Mouse (Mus musculus): ENCODE measurements around the gene Usp32. TPM values are rescaled to one million over a fixed set of nuclear protein-coding genes. Genes with fewer than 3 reads are reported as not detected.
"Not testable (repeated sequence)": the region's sequence is repeated elsewhere in the genome, so short reads cannot be mapped to it uniquely, and the experiment has no call there.

Usp32 gene
- polyA plus RNA-seq, 1 experiment from 2014 or later: 4.5 TPM

DNA sequence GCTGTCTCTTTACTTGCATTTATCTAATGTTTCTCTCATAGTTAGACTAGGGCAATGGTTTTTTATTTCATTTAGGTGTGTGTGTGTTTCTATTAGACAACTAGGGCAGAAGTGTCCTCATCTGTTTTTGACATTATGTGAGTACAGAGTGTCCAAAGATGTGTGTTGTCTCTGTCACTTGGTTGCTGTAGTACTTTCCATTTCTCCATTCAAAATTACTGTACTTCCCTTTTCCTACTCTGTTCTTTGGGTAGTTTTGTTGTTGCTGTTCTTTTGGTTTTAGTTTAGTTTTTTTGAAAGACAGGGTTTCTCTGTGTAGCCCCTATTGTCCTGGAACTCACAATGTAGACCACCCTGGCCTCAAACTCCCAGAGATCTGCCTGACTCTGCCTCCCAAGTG lies 24.4 kb upstream of the Usp32 start:
- Histone ChIP-seq H3K9ac (replicated peaks; ENCODE audit: low read depth) (no peak overlapping the region), H3K4me1 (ENCODE audit: insufficient read depth, low read depth, low read length) (no peaks in the 10 kb centered on the region), H3K9me3 (ENCODE audit: low read length) (no peaks in the 10 kb centered on the region), H3K4me2 (replicated peaks; ENCODE audit: low read depth, low read length) (no peak overlapping the region), H3K27me3 (replicated peaks; ENCODE audit: insufficient read depth, low read length) (no peaks in the 10 kb centered on the region), H3K36me3 (ENCODE audit: insufficient read depth, low read length) (no peaks in the 10 kb centered on the region), H3K4me3 (ENCODE audit: low read depth, low read length) (no peak overlapping the region), H3K27ac (ENCODE audit: low read length) (no peak overlapping the region)
- no peak for DNase-seq (ENCODE audit: low spot score)
- ATAC-seq: no peak
- TF ChIP-seq EP300 (IDR thresholded peaks at IDR 0.05): no peak
- no peak for TF ChIP-seq CTCF (IDR thresholded peaks at IDR 0.05)

DNA sequence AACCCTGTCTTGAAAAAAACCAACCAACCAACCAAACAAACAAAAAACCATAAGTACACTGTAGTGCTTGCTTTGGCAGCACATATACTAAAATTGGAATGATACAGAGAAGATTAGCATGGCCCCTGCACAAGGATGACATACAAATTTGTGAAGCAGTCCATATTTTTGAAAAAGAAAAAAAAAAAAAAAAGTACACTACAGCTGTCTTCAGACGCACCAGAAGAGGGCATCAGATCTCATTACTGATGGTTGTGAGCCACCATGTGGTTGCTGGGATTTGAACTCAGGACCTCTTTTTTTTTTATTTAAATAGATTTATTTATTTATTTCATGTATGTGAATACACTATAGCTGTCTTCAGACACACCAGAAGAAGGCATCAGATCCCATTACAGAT lies 23.1 kb upstream of the Usp32 start:
- not testable (repeated sequence) for H3K36me3 ChIP-seq (ENCODE audit: insufficient read depth, low read length); H3K27ac ChIP-seq (ENCODE audit: low read length); H3K9me3 ChIP-seq (ENCODE audit: low read length); H3K9ac ChIP-seq (replicated peaks; ENCODE audit: low read depth); DNase-seq (ENCODE audit: low spot score); H3K4me1 ChIP-seq (ENCODE audit: insufficient read depth, low read depth, low read length); H3K27me3 ChIP-seq (replicated peaks; ENCODE audit: insufficient read depth, low read length); H3K4me3 ChIP-seq (ENCODE audit: low read depth, low read length); ATAC-seq; H3K4me2 ChIP-seq (replicated peaks; ENCODE audit: low read depth, low read length)
- WGBS: 77% methylated on average over 1 of the region's 1 CpGs

GRCm38 (mm10) chr11:85157301-85157700 lies 17.3 kb upstream of the Usp32 start:
- Histone ChIP-seq H3K9me3 (ENCODE audit: low read length) (no peaks in the 10 kb centered on the region), H3K4me3 (ENCODE audit: low read depth, low read length) (no peak overlapping the region), H3K4me1 (ENCODE audit: insufficient read depth, low read depth, low read length) (no peaks in the 10 kb centered on the region), H3K36me3 (ENCODE audit: insufficient read depth, low read length) (no peaks in the 10 kb centered on the region), H3K27me3 (replicated peaks; ENCODE audit: insufficient read depth, low read length) (no peaks in the 10 kb centered on the region), H3K27ac (ENCODE audit: low read length) (no peak overlapping the region), H3K9ac (replicated peaks; ENCODE audit: low read depth) (no peak overlapping the region), H3K4me2 (replicated peaks; ENCODE audit: low read depth, low read length) (no peak overlapping the region)
- TF ChIP-seq EP300 (IDR thresholded peaks at IDR 0.05) (no peak), CTCF (IDR thresholded peaks at IDR 0.05) (no peak)
- ATAC-seq: no peak
- no peak for DNase-seq (ENCODE audit: low spot score)
- WGBS: 50% methylated on average over 2 of the region's 2 CpGs

GRCm38 (mm10) chr11:85152256-85152930 lies 12.4 kb upstream of the Usp32 start:
- no peaks in the 10 kb centered on the region for H3K27me3 ChIP-seq (replicated peaks; ENCODE audit: insufficient read depth, low read length)
- H3K36me3 ChIP-seq (ENCODE audit: insufficient read depth, low read length): no peaks in the 10 kb centered on the region
- 84% methylated on average over 2 of the region's 2 CpGs for WGBS
- no peaks in the 10 kb centered on the region for H3K9me3 ChIP-seq (ENCODE audit: low read length)
- H3K27ac ChIP-seq (ENCODE audit: low read length): no peak overlapping the region
- no peak overlapping the region for H3K4me2 ChIP-seq (replicated peaks; ENCODE audit: low read depth, low read length)
- no peak overlapping the region for H3K4me3 ChIP-seq (ENCODE audit: low read depth, low read length)
- ATAC-seq: no peak
- TF ChIP-seq EP300 (IDR thresholded peaks at IDR 0.05): no peak
- no peak for TF ChIP-seq CTCF (IDR thresholded peaks at IDR 0.05)
- no peak overlapping the region for H3K9ac ChIP-seq (replicated peaks; ENCODE audit: low read depth)
- no peaks in the 10 kb centered on the region for H3K4me1 ChIP-seq (ENCODE audit: insufficient read depth, low read depth, low read length)
- DNase-seq (ENCODE audit: low spot score): no peak

DNA sequence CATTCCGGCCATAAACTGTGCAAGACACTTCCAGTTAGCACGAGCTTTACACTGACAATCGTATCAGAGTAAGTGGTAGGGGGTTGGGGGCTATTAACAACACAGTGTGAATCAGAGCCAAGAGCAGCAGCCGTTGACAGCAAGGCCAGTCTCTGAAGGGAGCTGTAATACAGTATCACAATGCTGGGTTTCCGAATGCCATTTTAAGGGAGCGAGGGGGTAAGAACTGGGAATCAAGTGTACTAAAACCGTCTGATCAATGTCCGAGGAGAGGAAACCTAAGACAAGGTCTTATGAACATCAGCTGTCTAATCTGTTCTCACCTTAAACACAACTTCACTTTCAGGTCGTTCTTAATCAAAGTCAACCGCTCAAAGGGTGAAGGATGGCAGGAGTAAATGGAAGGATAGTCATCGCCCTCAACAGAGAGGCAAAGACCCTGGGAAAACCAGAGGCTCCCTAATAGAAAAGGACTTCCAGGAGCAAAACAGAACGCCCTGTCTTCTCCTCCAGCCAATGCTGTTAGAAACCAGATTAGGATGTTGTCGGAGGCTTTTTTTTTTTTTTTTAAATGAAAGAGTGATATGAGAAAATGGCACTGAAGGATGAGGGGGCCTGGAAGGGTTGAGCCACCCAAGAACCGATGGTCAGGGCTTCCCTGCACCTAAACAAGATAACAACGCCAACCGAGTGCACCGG lies 1.0 kb downstream of the Usp32 start:
- no peaks in the 10 kb centered on the region for H3K36me3 ChIP-seq (ENCODE audit: insufficient read depth, low read length)
- H3K4me2 ChIP-seq (replicated peaks; ENCODE audit: low read depth, low read length): peak overlapping the region; percentile 88
- TF ChIP-seq EP300 (IDR thresholded peaks at IDR 0.05): no peak
- no peak for TF ChIP-seq CTCF (IDR thresholded peaks at IDR 0.05)
- no peaks in the 10 kb centered on the region for H3K27me3 ChIP-seq (replicated peaks; ENCODE audit: insufficient read depth, low read length)
- peak overlapping the region; percentile 87 for H3K4me3 ChIP-seq (ENCODE audit: low read depth, low read length)
- no peaks in the 10 kb centered on the region for H3K9me3 ChIP-seq (ENCODE audit: low read length)
- ATAC-seq (no peak), DNase-seq (ENCODE audit: low spot score) (peak; percentile 14)
- peak overlapping the region; percentile 85; the same call in 1 of the 2 replicates for H3K27ac ChIP-seq (ENCODE audit: low read length)
- H3K9ac ChIP-seq (replicated peaks; ENCODE audit: low read depth): peak overlapping the region; percentile 76
- no peaks in the 10 kb centered on the region; the same call in 1 of the 2 replicates for H3K4me1 ChIP-seq (ENCODE audit: insufficient read depth, low read depth, low read length)
- WGBS: 3% methylated on average over 17 of the region's 17 CpGs

DNA sequence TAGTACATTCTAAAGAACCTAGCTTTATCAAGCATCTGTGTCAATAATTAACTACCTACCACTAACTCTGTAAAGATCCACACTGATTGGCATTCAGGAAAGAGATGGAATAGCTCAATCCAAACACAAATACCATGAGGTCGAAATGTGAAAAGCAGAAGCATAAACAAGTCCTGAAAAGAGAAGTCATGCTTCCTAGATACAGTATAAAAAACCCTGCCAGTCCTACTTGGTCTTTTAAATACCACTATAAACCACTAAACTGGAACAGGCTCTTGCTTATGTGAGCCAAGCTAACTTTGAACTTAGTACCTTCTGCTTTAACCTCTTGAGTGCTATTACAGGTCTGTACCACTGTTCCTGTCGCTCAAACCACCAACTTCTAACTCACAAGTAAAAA lies 8.4 kb downstream of the Usp32 start:
- H3K4me3 ChIP-seq (ENCODE audit: low read depth, low read length): no peak overlapping the region
- H3K27me3 ChIP-seq (replicated peaks; ENCODE audit: insufficient read depth, low read length): no peaks in the 10 kb centered on the region
- no peak overlapping the region for H3K4me2 ChIP-seq (replicated peaks; ENCODE audit: low read depth, low read length)
- TF ChIP-seq EP300 (IDR thresholded peaks at IDR 0.05) (no peak), CTCF (IDR thresholded peaks at IDR 0.05) (no peak)
- no peaks in the 10 kb centered on the region for H3K4me1 ChIP-seq (ENCODE audit: insufficient read depth, low read depth, low read length)
- no peak for DNase-seq (ENCODE audit: low spot score)
- H3K27ac ChIP-seq (ENCODE audit: low read length): no peak overlapping the region
- H3K9me3 ChIP-seq (ENCODE audit: low read length): no peaks in the 10 kb centered on the region
- H3K36me3 ChIP-seq (ENCODE audit: insufficient read depth, low read length): no peaks in the 10 kb centered on the region
- 57% methylated on average over 2 of the region's 2 CpGs for WGBS
- ATAC-seq: no peak
- H3K9ac ChIP-seq (replicated peaks; ENCODE audit: low read depth): no peak overlapping the region
